Mouse (Mus musculus) ES-E14 (cell line): Measurements from ENCODE around the gene Cela3b.

Experiments
- MAFK ChIP-seq: IDR thresholded peaks from 2 replicates; pipeline ENCODE4 v1.6.1; 2014; ENCODE audit warnings: mild to moderate bottlenecking, low read depth, low read length, inconsistent platforms; ENCODE audit not compliant: insufficient read depth
- ZNF384 ChIP-seq: IDR thresholded peaks from 2 replicates; pipeline ENCODE4 v1.6.1; 2012; ENCODE audit warnings: low read depth, low read length, inconsistent platforms

DNA sequence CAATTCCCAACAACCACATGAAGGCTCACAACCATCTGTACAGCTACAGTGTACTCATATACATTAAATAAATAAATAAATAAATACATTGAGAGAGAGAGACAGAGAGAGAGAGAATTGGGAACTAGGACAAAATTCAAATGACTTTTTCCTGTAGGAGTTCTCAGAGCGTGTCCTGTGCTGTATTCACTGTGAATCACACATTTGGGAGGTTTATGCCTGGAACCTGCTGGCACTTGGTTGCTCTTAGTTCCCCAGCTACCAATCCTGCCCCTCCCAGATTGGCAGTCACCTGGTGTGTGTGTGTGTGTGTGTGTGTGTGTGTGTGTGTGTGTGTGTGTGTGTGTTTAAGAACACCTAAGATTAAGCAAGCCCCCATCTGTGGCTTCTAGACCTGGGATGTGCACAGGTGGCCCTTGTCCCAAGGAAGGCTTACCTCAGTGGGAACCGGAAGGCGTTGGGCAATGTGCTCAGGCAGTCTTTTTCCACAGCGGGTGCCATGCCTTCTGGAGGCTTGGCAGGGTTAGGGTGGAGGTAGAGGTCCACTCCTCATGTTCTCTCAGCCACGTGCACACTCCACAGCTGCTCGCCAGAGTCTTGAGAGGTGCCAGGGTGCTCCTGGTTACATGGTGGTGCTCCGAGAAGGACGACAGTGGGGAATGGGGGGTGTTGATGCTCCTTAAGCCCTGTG lies 6.8 kb upstream of the Cela3b start:
- TF ChIP-seq ZNF384 = no peak
- no peak for TF ChIP-seq MAFK
